Mouse (Mus musculus) midbrain, embryonic 15.5 days (tissue): ENCODE measurements at regions not wholly inside any gene's neighbourhood (a gene's known extent, or its start where the extent isn't known, plus 50 kb on each side); places are given as distances from the start of the nearest gene placed in this dataset.
A peak's percentile ranks its signal among the peaks of the same experiment; 100 is the strongest.

Source experiments
- ATAC-seq: fragments of 200-750 bp; cut with Nextera tagmentation; replicated peaks from 2 replicates; pipeline ENCODE4 v1.8.0; 2017; ENCODE audit warnings: moderate TSS enrichment
- H3K27ac ChIP-seq: fragments of 300-500 bp; sonication (generic); 2 replicates; pipeline ENCODE4 v1.5.1; 2015; ENCODE audit warnings: mild to moderate bottlenecking, inconsistent platforms
- H3K27me3 ChIP-seq: fragments of 300-500 bp; sonication (generic); replicated peaks from 2 replicates; pipeline ENCODE4 v1.6.1; 2015; ENCODE audit warnings: inconsistent platforms
- H3K36me3 ChIP-seq: fragments of 300-500 bp; sonication (generic); replicated peaks from 2 replicates; pipeline ENCODE4 v1.6.1; 2015; ENCODE audit warnings: inconsistent platforms
- H3K4me1 ChIP-seq: fragments of 300-500 bp; sonication (generic); 2 replicates; pipeline ENCODE4 v1.6.1; 2015; ENCODE audit warnings: inconsistent platforms
- H3K4me2 ChIP-seq: fragments of 300-500 bp; sonication (generic); 2 replicates; pipeline ENCODE4 v1.6.1; 2015; ENCODE audit warnings: inconsistent platforms, mild to moderate bottlenecking, moderate library complexity
- H3K4me3 ChIP-seq: fragments of 300-500 bp; sonication (generic); 2 replicates; pipeline ENCODE4 v1.5.1; 2015; ENCODE audit warnings: mild to moderate bottlenecking, inconsistent platforms
- H3K9ac ChIP-seq: fragments of 300-500 bp; sonication (generic); 2 replicates; pipeline ENCODE4 v1.6.1; 2015; ENCODE audit warnings: mild to moderate bottlenecking, inconsistent platforms
- H3K9me3 ChIP-seq: fragments of 300-500 bp; sonication (generic); 2 replicates; pipeline ENCODE4 v1.6.1; 2016; ENCODE audit warnings: inconsistent platforms
- WGBS: fragments of 180-500 bp; shearing (Covaris S2); methylation state at CpG from one replicate; pipeline ENCODE4 v1.1.7; 2015; ENCODE audit warnings: mixed read lengths; 5-methylcytosine and 5-hydroxymethylcytosine counted together

GRCm38 (mm10) chr16:93486646-93487550 lies 117.0 kb downstream of the Setd4 start:
- Histone ChIP-seq H3K4me1 (no peaks in the 10 kb centered on the region; the same call in 1 of the 2 replicates), H3K27me3 (no peaks in the 10 kb centered on the region), H3K27ac (no peak overlapping the region), H3K9ac (no peak overlapping the region), H3K36me3 (no peaks in the 10 kb centered on the region), H3K9me3 (no peaks in the 10 kb centered on the region), H3K4me3 (no peak overlapping the region), H3K4me2 (peak overlapping the region; percentile 12)
- no peak for ATAC-seq
- WGBS: 67% methylated on average over 26 of the region's 26 CpGs

DNA sequence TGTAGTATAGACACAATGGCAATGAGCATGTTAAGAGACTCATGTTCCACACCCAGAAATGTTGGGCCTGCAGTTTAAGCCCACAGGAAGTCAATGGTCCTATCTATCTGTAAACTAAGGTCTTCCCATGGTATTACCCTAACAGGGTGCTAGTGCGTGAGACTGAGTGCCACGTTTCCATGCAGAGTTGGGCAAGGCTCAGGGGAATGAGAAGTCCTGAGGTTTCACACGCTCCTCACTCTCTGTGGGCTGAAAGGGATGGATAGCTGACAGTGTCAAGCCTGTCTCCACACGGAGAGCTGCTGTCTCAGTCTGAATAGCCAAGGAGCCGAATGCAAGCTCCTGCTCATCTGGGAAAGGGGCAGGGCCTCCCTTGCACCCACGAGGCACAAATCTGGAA lies 133.9 kb downstream of the Setd4 start:
- no peaks in the 10 kb centered on the region for H3K4me1 ChIP-seq
- H3K9me3 ChIP-seq: no peaks in the 10 kb centered on the region
- H3K27me3 ChIP-seq: no peaks in the 10 kb centered on the region
- whole genome bisulfite sequencing: 86% methylated on average over 6 of the region's 6 CpGs
- ATAC-seq: no peak
- H3K36me3 ChIP-seq: no peaks in the 10 kb centered on the region
- no peak overlapping the region for H3K4me3 ChIP-seq
- H3K4me2 ChIP-seq: no peak overlapping the region
- no peak overlapping the region for H3K27ac ChIP-seq
- H3K9ac ChIP-seq: no peak overlapping the region

DNA sequence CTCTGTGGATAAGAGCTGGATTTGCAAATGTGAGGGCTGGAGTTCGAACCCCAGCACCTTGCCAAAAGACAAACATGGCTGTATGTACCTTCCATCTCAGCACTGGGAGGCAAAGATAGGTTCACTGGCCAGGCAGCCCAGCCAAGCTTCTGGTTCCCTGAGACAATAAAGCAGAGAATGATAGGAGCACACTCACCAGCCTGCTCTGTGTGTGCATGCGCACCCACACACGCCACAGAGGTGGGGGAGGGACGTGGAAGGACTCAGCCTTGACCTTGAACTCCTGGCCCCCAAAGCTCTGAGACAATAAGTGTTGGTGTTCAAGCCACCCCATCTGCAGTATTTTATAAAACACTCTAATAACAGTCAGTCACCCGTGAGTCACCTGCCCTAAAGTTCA lies 138.1 kb downstream of the Setd4 start:
- no peak for ATAC-seq

DNA sequence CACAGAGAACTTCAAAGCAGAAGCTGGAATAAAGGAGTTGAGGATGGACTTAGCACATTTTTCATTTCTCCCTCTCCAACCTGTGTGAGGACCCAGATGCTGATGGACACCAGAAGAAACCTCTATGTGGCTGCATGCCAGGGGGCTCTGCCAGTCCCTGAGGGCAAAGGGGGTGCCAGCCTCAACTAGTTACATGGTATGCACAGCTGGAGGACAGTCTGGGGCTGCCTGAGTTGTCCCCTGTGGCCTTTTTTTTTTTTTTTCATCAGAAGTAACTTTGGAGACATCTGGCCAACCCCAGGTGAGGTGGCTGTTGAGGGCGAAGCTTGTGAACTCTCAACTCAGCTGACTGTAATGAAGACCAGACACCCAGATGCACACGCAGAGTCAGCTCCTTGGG lies 139.0 kb downstream of the Setd4 start:
- Histone ChIP-seq H3K4me1 (no peaks in the 10 kb centered on the region), H3K9ac (no peak overlapping the region), H3K36me3 (no peaks in the 10 kb centered on the region), H3K27ac (no peak overlapping the region), H3K4me3 (no peak overlapping the region), H3K9me3 (no peaks in the 10 kb centered on the region), H3K27me3 (no peaks in the 10 kb centered on the region), H3K4me2 (no peak overlapping the region)
- ATAC-seq: no peak
- WGBS: 74% methylated on average over 2 of the region's 2 CpGs

More for the DNA sequence above, 138.1 kb downstream of the Setd4 start:
- H3K4me1 ChIP-seq: no peaks in the 10 kb centered on the region
- no peak overlapping the region for H3K4me2 ChIP-seq
- WGBS: 91% methylated on average over 5 of the region's 5 CpGs
- H3K27ac ChIP-seq: no peak overlapping the region
- no peaks in the 10 kb centered on the region for H3K36me3 ChIP-seq
- no peaks in the 10 kb centered on the region for H3K27me3 ChIP-seq
- H3K9ac ChIP-seq: no peak overlapping the region
- no peaks in the 10 kb centered on the region for H3K9me3 ChIP-seq
- H3K4me3 ChIP-seq: no peak overlapping the region

- Histone ChIP-seq H3K36me3 (no peaks in the 10 kb centered on the region), H3K27ac (no peak overlapping the region), H3K4me3 (no peak overlapping the region), H3K9ac (no peak overlapping the region), H3K27me3 (no peaks in the 10 kb centered on the region), H3K4me1 (peaks cover 11% of the 10 kb centered on the region), H3K4me2 (no peak overlapping the region), H3K9me3 (no peaks in the 10 kb centered on the region)
- ATAC-seq: no peak
- 88% methylated on average over 13 of the region's 13 CpGs for WGBS
Measured at GRCm38 (mm10) chr16:93463405-93463804, 140.5 kb downstream of the Setd4 start.

GRCm38 (mm10) chr16:93462286-93462610 lies 141.6 kb downstream of the Setd4 start:
- H3K4me3 ChIP-seq: no peak overlapping the region

GRCm38 (mm10) chr16:93461406-93462285 lies 142.2 kb downstream of the Setd4 start:
- H3K36me3 ChIP-seq: no peaks in the 10 kb centered on the region
- no peaks in the 10 kb centered on the region for H3K9me3 ChIP-seq
- WGBS: 86% methylated on average over 27 of the region's 27 CpGs
- H3K4me3 ChIP-seq: no peak overlapping the region
- no peak overlapping the region for H3K4me2 ChIP-seq
- no peak overlapping the region for H3K9ac ChIP-seq
- no peak overlapping the region for H3K27ac ChIP-seq
- H3K27me3 ChIP-seq: no peaks in the 10 kb centered on the region
- ATAC-seq: no peak
- peaks cover 11% of the 10 kb centered on the region for H3K4me1 ChIP-seq

More at GRCm38 (mm10) chr16:93462286-93462610, 141.6 kb downstream of the Setd4 start:
- no peak overlapping the region for H3K27ac ChIP-seq
- H3K27me3 ChIP-seq: no peaks in the 10 kb centered on the region
- H3K4me2 ChIP-seq: no peak overlapping the region
- ATAC-seq: no peak
- H3K9me3 ChIP-seq: no peaks in the 10 kb centered on the region
- no peaks in the 10 kb centered on the region for H3K36me3 ChIP-seq
- 49% methylated on average over 8 of the region's 8 CpGs for WGBS
- H3K9ac ChIP-seq: no peak overlapping the region
- H3K4me1 ChIP-seq: peaks cover 11% of the 10 kb centered on the region

DNA sequence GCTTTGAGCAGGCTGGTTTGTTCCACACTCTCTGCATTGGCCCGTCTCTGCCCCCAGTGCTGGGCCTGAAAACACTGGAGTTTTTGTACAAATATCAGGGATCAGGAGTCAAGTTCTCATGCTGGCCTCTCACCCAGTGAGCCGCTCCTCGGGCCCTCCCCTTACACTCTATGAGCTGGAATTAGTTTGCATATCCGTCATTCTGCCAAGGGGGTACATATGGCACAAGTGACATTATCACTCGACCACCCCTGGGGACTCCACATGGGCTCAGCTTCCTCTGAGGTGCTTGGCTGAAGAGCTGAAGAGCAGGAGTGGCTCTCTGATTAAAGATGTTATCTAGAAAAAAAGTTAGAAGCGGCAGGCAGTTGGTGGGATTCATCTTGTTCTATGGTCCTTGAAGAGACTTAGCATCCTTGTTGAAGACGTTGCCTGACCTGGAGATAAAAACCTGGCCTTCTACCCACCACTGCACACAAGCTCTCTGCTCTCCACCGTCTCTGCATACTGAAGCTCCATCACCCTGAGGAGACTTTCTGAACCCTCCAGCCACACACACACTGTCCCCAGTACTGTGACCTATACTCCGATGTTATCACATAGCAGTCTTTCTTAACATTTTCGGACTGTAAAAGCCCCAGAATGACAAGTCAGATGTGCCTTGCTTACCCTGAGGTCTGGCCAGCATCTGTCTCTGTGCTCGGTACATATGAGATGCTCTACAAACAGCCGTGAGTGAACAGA lies 144.2 kb downstream of the Setd4 start:
- no peak; the same call in 1 of the 2 replicates for ATAC-seq
- no peak overlapping the region for H3K27ac ChIP-seq
- H3K36me3 ChIP-seq: no peaks in the 10 kb centered on the region
- H3K4me2 ChIP-seq: peak overlapping the region; percentile 40; the same call in 1 of the 2 replicates
- no peak overlapping the region for H3K9ac ChIP-seq
- no peak overlapping the region for H3K4me3 ChIP-seq
- no peaks in the 10 kb centered on the region for H3K27me3 ChIP-seq
- WGBS: 60% methylated on average over 12 of the region's 12 CpGs
- H3K9me3 ChIP-seq: no peaks in the 10 kb centered on the region
- peaks cover 11% of the 10 kb centered on the region for H3K4me1 ChIP-seq

GRCm38 (mm10) chr16:93458598-93459496 lies 145.0 kb downstream of the Setd4 start:
- Histone ChIP-seq H3K36me3 (no peaks in the 10 kb centered on the region), H3K4me2 (peak overlapping the region; percentile 40), H3K9ac (0 out of 2 replicates have a peak overlapping the region, but pooled peaks have one; percentile 6), H3K9me3 (no peaks in the 10 kb centered on the region), H3K4me3 (0 out of 2 replicates have a peak overlapping the region, but pooled peaks have one; percentile 1), H3K27ac (peak overlapping the region; percentile 56; the same call in 1 of the 2 replicates), H3K4me1 (peaks cover 11% of the 10 kb centered on the region), H3K27me3 (no peaks in the 10 kb centered on the region)
- peak; percentile 45 for ATAC-seq
- WGBS: 44% methylated on average over 25 of the region's 25 CpGs

DNA sequence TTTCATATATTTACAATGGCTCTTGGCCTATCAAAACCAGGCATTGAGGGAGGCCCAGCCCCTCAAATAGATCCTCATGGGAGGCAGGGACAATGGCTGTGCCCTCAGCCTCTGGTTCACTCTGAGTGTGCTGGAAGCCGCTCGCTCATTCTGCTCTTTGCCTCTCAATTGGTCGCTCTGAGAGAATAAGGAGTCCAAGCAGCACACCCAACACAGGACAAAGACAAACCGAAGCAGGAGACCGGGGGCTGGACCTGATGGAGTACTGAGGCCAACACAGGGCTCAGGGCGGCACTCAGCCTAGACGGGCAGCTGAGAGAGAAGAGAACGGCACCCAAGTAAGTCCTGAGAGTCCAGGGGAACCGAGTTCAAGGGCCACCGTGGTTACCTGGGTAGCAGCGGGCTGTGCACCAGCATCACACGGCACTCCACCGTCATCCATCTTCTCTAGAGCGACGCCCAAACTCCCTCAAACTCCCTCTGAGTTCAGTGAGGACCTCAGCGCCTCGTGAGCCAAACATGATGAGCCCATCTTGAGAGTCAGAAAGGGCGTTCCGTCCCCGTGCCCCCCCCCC lies 145.8 kb downstream of the Setd4 start:
- Histone ChIP-seq H3K9me3 (no peaks in the 10 kb centered on the region), H3K4me2 (no peak overlapping the region), H3K27me3 (no peaks in the 10 kb centered on the region; the same call in 1 of the 2 replicates), H3K27ac (no peak overlapping the region), H3K9ac (no peak overlapping the region), H3K4me3 (no peak overlapping the region), H3K36me3 (no peaks in the 10 kb centered on the region), H3K4me1 (peaks cover 11% of the 10 kb centered on the region)
- WGBS: 87% methylated on average over 20 of the region's 20 CpGs
- 0 out of 2 replicates have a peak, but pooled peaks have one; percentile 30 for ATAC-seq
